Mouse (Mus musculus) liver, embryonic 14.5 days (tissue): Measurements from ENCODE around the gene Nudt7.

Experiments used
- CTCF ChIP-seq: IDR thresholded peaks from 2 replicates; pipeline ENCODE4 v1.5.1; 2016; ENCODE audit warnings: antibody characterized with exemption, low read depth, control low read depth
- EP300 ChIP-seq: IDR thresholded peaks from 2 replicates; pipeline ENCODE4 v1.6.1; 2016; ENCODE audit warnings: antibody characterized with exemption, low read depth

DNA sequence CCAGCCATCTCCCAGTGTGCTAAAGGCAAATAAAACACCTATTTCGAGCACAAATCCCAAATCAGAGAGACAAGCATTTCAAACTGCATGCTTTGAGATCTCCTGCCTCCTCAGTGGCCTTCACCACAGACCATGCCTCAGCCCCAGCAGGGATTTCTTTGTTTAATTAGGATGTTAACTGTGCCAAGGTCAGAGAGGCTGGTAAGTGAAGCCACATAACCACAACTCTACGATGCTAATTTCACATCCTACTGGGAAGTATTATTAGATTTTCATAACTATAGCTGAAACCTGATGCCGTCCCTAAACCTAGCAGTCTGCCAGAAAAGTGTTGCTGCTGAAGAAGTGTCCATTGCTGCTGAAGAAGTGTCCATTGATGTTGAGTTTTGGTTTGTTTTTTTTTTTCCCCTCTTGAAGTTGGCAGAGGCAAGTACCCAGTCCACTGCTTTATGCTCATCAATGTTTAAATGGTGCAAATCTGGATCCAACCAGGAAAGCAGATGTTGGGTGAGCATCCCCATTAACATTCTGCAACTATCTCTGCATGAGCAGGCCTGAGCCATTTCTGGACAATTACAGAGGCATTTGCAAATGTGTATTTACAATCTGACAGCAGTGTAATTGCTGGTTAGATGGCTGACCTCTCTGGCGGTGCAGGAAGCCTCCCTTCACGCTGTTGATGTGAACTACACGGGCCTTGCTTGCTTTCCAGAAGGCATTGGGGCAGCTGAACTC lies 20.1 kb downstream of the Nudt7 start:
- no peak for TF ChIP-seq CTCF
- no peak for TF ChIP-seq EP300
